Mouse (Mus musculus) embryonic facial prominence, embryonic 11.5 days (tissue): ENCODE measurements around the gene Gpsm3. TPM values are rescaled to one million over a fixed set of nuclear protein-coding genes. Genes with fewer than 3 reads are reported as not detected.

Experiments
- ATAC-seq: fragments of 200-750 bp; cut with Nextera tagmentation; replicated peaks from 2 replicates; pipeline ENCODE4 v1.8.0; 2017; ENCODE audit warnings: low read depth; ENCODE audit not compliant: insufficient number of reproducible peaks, low FRiP score, low TSS enrichment
- DNase-seq: peaks from one replicate; pipeline ENCODE4 v3.0.0-alpha.2; 2015; ENCODE audit warnings: low spot score
- H3K27ac ChIP-seq: fragments of 300-500 bp; sonication (generic); replicated peaks from 2 replicates; pipeline ENCODE4 v1.5.1; 2014; ENCODE audit warnings: mild to moderate bottlenecking, low read depth, low read length, control low read depth
- H3K27me3 ChIP-seq: fragments of 300-500 bp; sonication (generic); 2 replicates; pipeline ENCODE4 v1.6.1; 2014; ENCODE audit warnings: mild to moderate bottlenecking, low read length, moderate library complexity, mixed read lengths; ENCODE audit not compliant: control insufficient read depth, insufficient read depth
- H3K36me3 ChIP-seq: fragments of 300-500 bp; sonication (generic); replicated peaks from 2 replicates; pipeline ENCODE4 v1.6.1; 2014; ENCODE audit warnings: low read depth, mild to moderate bottlenecking, low read length, moderate library complexity, mixed read lengths; ENCODE audit not compliant: control insufficient read depth, insufficient read depth
- H3K4me1 ChIP-seq: fragments of 300-500 bp; sonication (generic); 2 replicates; pipeline ENCODE4 v1.6.1; 2014; ENCODE audit warnings: low read length, mixed read lengths; ENCODE audit not compliant: control insufficient read depth, insufficient read depth
- H3K4me2 ChIP-seq: fragments of 300-500 bp; sonication (generic); 2 replicates; pipeline ENCODE4 v1.6.1; 2014; ENCODE audit warnings: low read depth, mild to moderate bottlenecking, control low read depth, low read length, moderate library complexity
- H3K4me3 ChIP-seq: fragments of 300-500 bp; sonication (generic); 2 replicates; pipeline ENCODE4 v1.5.1; 2014; ENCODE audit warnings: low read depth, low read length, control low read depth
- H3K9ac ChIP-seq: fragments of 300-500 bp; sonication (generic); replicated peaks from 2 replicates; pipeline ENCODE4 v1.6.1; 2014; ENCODE audit warnings: mild to moderate bottlenecking, control low read depth, low read length
- H3K9me3 ChIP-seq: fragments of 300-500 bp; sonication (generic); replicated peaks from 2 replicates; pipeline ENCODE4 v1.6.1; 2016; ENCODE audit warnings: mild to moderate bottlenecking, low read length, inconsistent platforms, mixed read lengths; ENCODE audit not compliant: control insufficient read depth
- WGBS: fragments of 180-500 bp; shearing (Covaris S2); extraction: QIAGEN DNeasy Blood & Tissue Kit; methylation state at CpG from one replicate; pipeline ENCODE4 v1.1.7; 2014; 5-methylcytosine and 5-hydroxymethylcytosine counted together
- polyA plus RNA-seq: library from polyadenylated mRNA; unstranded; fragments of >200 nt; fragmentation: Nextera tagmentation; extraction: Ambion mirVana; gene quantifications from 2 replicates; pipeline ENCODE4 v1.2.1, GENCODE M21; 2014

Gpsm3 gene
- polyA plus RNA-seq, 1 experiment from 2014 or later, result 5.5 TPM

DNA sequence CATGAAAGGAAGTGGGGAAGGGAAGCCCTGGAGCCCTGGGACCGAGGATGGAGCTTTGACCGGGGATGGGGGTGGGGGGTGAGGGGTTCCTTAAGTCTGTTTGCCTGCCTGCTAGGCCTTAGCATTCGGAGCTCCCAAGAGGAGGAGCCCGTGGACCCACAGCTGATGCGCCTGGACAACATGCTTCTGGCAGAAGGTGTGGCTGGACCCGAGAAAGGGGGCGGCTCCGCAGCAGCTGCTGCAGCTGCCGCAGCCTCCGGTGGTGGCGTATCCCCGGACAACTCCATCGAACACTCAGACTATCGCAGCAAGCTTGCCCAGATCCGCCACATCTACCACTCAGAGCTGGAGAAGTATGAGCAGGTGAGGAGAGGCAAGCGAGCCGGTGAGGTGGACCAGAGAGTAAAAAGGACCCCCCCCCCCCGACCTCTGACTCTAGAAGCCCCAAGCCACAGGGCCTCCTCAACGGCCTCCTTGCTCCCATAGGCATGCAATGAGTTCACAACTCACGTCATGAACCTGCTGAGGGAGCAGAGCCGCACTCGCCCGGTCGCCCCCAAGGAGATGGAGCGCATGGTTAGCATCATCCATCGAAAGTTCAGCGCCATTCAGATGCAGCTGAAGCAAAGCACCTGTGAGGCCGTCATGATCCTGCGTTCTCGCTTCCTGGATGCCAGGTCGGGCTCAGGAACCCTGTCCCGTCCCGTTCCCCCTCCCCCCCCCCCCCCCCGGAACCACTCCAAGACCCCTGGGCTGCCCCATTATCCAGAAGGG lies 4.3 kb downstream of the Gpsm3 start:
- H3K9ac ChIP-seq, result peak overlapping the region; percentile 98
- ATAC-seq (no peak), DNase-seq (peak; percentile 45)
- no peaks in the 10 kb centered on the region for H3K9me3 ChIP-seq
- H3K4me3 ChIP-seq, result peak overlapping the region; percentile 91
- WGBS, result 43% methylated on average over 32 of the region's 34 CpGs
- no peaks in the 10 kb centered on the region for H3K27me3 ChIP-seq
- peaks cover 34% of the 10 kb centered on the region for H3K4me1 ChIP-seq
- peaks cover 3% of the 10 kb centered on the region; the same call in 1 of the 2 replicates for H3K36me3 ChIP-seq
- peak overlapping the region; percentile 93 for H3K4me2 ChIP-seq
- H3K27ac ChIP-seq, result 0 out of 2 replicates have a peak overlapping the region, but pooled peaks have one; percentile 25

DNA sequence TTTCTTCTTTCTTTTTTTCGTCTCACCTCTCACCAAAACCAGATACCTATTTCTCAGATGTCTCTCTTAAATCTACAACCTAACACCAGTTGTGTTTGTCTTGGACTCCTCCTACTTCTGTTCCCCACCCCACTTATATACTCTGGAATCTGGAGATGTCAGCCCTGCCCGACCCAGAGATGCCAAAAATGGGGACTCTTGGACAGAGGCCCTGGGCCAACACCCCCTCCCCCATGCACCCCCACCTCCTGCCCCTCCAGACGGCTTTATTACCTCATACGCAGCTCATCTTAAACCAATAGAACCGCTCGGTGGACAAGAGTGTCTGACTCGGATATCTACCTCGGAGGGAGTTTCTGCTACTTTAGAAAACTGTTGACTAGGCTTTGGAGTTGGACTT lies 6.5 kb downstream of the Gpsm3 start:
- Histone ChIP-seq H3K4me3 (no peak overlapping the region), H3K27ac (no peak overlapping the region), H3K36me3 (peaks cover 3% of the 10 kb centered on the region; the same call in 1 of the 2 replicates), H3K4me1 (peaks cover 20% of the 10 kb centered on the region), H3K9me3 (no peaks in the 10 kb centered on the region), H3K27me3 (no peaks in the 10 kb centered on the region), H3K9ac (no peak overlapping the region), H3K4me2 (no peak overlapping the region)
- DNase-seq, result no peak
- WGBS, result 74% methylated on average over 8 of the region's 8 CpGs
- no peak for ATAC-seq

DNA sequence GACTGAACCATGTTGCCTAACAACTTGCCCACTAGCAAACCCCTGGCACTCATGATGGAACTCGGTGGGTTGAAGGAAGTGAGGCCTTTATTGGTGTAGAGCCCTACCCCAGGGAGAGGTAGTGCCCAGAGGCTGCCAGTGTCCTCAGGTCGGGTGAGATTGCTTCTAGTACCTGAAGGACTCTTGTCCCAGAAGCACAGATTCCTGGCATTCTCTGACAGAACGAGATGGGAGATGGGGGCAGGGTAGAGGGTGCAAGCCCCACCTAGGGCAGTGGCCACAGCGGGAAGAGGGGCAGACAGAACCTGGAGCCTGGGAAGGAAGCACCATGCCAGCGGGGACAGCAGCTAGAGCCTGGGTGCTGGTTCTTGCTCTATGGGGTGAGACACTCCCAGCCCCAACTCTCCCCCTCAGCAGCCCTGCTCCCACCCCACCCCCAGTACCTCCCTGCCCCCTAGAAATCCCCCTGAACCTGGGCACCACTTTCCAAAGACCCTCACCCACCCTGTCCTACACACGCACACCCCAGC lies 8.0 kb downstream of the Gpsm3 start, which contains the start of gene Ager:
Gene Ager (plus strand): TSS at position 297 of the 530 bp plus-strand sequence.
- H3K4me1 ChIP-seq, result peaks cover 17% of the 10 kb centered on the region; the same call in 1 of the 2 replicates
- H3K9ac ChIP-seq, result no peak within 1 kb of the TSS
- no peak for ATAC-seq
- WGBS, result 17% methylated on average over 6 of the region's 6 CpGs
- no peak within 1 kb of the TSS for H3K4me3 ChIP-seq
- H3K9me3 ChIP-seq, result no peaks in the 10 kb centered on the region
- H3K27me3 ChIP-seq, result no peaks in the 10 kb centered on the region
- H3K4me2 ChIP-seq, result no peak within 1 kb of the TSS
- H3K36me3 ChIP-seq, result peaks cover 3% of the 10 kb centered on the region; the same call in 1 of the 2 replicates
- DNase-seq, result no peak
- H3K27ac ChIP-seq, result no peak within 1 kb of the TSS

DNA sequence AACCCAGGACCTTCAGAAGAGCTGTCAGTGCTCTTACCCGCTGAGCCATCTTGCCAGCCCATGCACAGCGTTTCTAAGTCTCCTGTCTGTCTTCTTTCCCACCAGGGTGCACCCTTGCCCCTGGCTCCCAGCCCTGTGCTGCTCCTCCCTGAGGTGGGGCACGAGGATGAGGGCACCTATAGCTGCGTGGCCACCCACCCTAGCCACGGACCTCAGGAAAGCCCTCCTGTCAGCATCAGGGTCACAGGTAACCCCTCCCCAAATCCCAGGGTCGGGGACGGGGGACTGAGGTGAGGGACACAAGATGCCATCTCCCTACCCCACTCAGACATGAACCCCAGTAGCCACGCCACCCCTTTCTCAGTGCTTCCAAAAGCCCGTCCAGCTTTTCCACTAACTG lies 10.3 kb downstream of the Gpsm3 start:
- Histone ChIP-seq H3K4me3 (no peak overlapping the region), H3K9me3 (no peaks in the 10 kb centered on the region), H3K4me2 (no peak overlapping the region), H3K9ac (no peak overlapping the region), H3K4me1 (0 out of 2 replicates have a peak, but pooled peaks cover 5% of the 10 kb centered on the region), H3K36me3 (peaks cover 3% of the 10 kb centered on the region; the same call in 1 of the 2 replicates), H3K27me3 (no peaks in the 10 kb centered on the region), H3K27ac (no peak overlapping the region)
- DNase-seq (no peak), ATAC-seq (no peak)
- 78% methylated on average over 9 of the region's 9 CpGs for WGBS

DNA sequence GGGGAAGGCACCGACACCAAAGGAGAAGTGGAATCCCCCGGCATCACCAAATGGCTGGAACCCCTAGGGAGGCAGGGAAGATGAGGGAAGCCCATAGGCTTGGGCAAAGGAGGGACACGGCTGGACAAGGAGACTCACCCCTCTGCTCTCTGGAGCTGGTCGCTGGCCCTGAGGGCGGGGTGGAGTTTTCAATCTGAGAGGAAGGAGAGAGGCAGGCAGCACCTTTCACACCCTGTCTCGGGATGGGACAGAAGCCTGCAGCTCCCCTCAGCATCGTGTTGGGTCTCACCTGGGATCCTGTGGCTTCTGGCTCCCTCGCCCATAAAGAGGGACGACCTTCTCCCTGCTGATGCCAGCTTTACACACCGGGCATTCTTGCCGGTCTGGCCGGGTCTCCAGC lies 12.2 kb downstream of the Gpsm3 start:
- Histone ChIP-seq H3K4me3 (no peak overlapping the region), H3K9ac (no peak overlapping the region), H3K27me3 (no peaks in the 10 kb centered on the region), H3K4me2 (no peak overlapping the region), H3K27ac (no peak overlapping the region), H3K4me1 (peaks cover 8% of the 10 kb centered on the region), H3K9me3 (no peaks in the 10 kb centered on the region), H3K36me3 (no peaks in the 10 kb centered on the region)
- ATAC-seq, result no peak
- 89% methylated on average over 12 of the region's 12 CpGs for WGBS
- DNase-seq, result no peak

DNA sequence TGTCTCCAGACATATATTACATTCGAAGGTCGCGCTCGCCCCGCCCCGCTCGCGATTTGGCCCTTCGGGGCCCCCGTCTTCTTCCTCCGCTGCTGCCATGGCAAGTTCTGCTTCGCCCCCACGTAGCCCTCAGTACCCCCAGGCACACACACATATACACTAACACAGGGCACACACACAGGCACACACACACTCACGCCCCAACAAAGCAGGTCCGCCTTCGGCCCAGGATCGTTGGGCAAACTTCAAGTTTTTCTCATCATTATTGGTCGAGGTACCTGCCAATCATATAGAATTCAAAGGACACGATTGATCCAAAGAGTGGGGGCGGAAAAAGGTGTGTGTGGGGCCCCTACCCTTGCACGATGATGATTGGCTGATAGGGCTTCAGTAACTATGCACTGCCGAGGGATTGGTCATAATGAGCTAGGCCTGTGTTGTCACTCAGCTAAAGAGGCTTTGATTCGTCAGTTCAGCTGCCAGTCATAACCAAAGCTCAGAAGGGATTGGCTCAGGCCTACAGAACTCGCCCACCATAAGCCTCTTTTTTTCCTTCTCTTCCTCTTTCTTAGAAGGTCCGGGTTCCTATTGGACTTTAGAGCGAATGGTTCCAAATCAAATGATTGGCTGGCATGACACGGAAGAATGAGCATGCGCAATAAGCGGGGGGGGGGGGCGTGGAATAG lies 13.9 kb downstream of the Gpsm3 start, which contains the start of gene Rnf5:
Gene Rnf5 (minus strand): TSS at position 316 of the 686 bp plus-strand sequence.
- ATAC-seq, result peak; percentile 97

DNA sequence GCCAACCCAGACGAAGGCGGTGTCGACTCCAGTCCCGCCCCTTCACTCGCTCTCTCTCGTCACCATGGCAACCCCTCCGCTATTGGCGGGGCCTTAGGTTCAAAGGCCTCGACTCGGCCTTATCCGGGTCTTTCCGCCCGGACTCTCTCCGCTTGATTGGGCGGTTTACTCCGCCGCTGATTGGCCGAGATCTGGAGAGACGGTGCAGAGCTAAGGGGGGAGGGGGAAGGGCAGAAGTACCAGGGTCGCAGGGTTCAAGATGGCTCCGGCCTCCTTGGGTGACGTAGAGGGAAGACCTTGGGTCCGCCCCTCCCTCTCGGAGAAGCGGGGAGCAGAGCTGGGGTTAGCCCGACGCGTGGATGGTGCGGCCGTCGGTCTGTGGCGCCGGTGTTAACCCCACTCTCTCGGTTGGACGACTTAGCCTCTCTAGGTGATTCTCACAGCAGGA lies 14.5 kb downstream of the Gpsm3 start, which contains the start of gene Agpat1:
Gene Agpat1 (plus strand): TSS at position 202 of the 448 bp plus-strand sequence.
- no peaks in the 10 kb centered on the region for H3K27me3 ChIP-seq

More for the DNA sequence above, 13.9 kb downstream of the Gpsm3 start, which contains the start of gene Rnf5:
- peak within 1 kb of the TSS; percentile 65 for H3K9ac ChIP-seq
- H3K9me3 ChIP-seq, result no peaks in the 10 kb centered on the region
- H3K27ac ChIP-seq, result peak within 1 kb of the TSS; percentile 88
- WGBS, result under 1% methylated on average over 30 of the region's 30 CpGs
- peaks cover 4% of the 10 kb centered on the region for H3K4me1 ChIP-seq
- no peaks in the 10 kb centered on the region for H3K27me3 ChIP-seq
- no peaks in the 10 kb centered on the region for H3K36me3 ChIP-seq
- H3K4me3 ChIP-seq, result peak within 1 kb of the TSS; percentile 99
- peak within 1 kb of the TSS; percentile 90 for H3K4me2 ChIP-seq
- peak; percentile 100 for DNase-seq

More for the DNA sequence above, 14.5 kb downstream of the Gpsm3 start, which contains the start of gene Agpat1:
- ATAC-seq (peak; percentile 90), DNase-seq (peak; percentile 100)
- H3K4me2 ChIP-seq, result peak within 1 kb of the TSS; percentile 90
- H3K4me3 ChIP-seq, result peak within 1 kb of the TSS; percentile 99
- H3K36me3 ChIP-seq, result no peaks in the 10 kb centered on the region
- no peaks in the 10 kb centered on the region for H3K9me3 ChIP-seq
- peaks cover 4% of the 10 kb centered on the region for H3K4me1 ChIP-seq
- peak within 1 kb of the TSS; percentile 65 for H3K9ac ChIP-seq
- under 1% methylated on average over 35 of the region's 35 CpGs for WGBS
- H3K27ac ChIP-seq, result peak within 1 kb of the TSS; percentile 88
